Mouse (Mus musculus): Measurements from ENCODE around the gene Fkbp15.

GRCm38 (mm10) chr4:62277222-62277621, 83.1 kb downstream of the Fkbp15 start:
- TF ChIP-seq POLR2A (IDR thresholded peaks at IDR 0.05; ENCODE audit: borderline replicate concordance, insufficient read depth, low read length) (no peak), CTCF (IDR thresholded peaks at IDR 0.05; ENCODE audit: borderline replicate concordance, insufficient read depth, low read depth, low read length) (no peak)
